Mouse (Mus musculus): ENCODE measurements around the gene Armc3. TPM values are rescaled to one million over a fixed set of nuclear protein-coding genes. Genes with fewer than 3 reads are reported as not detected.

The Armc3 gene
- polyA plus RNA-seq, 1 experiment from 2014 or later = 0.13 TPM

- Histone ChIP-seq H3K9me3 (replicated peaks; ENCODE audit: control insufficient read depth, low read length) (no peaks in the 10 kb centered on the region), H3K4me1 (ENCODE audit: control insufficient read depth, insufficient read depth, low read length) (no peaks in the 10 kb centered on the region), H3K4me3 (ENCODE audit: low read depth, low read length) (no peak overlapping the region), H3K9ac (ENCODE audit: low read depth, low read length) (no peak overlapping the region), H3K27ac (ENCODE audit: low read depth, low read length) (no peak overlapping the region), H3K4me2 (no peak overlapping the region), H3K36me3 (ENCODE audit: control insufficient read depth, insufficient read depth, low read length) (no peaks in the 10 kb centered on the region), H3K27me3 (ENCODE audit: control insufficient read depth, insufficient read depth, low read length) (no peaks in the 10 kb centered on the region)
- no peak for ATAC-seq (replicated peaks; ENCODE audit: insufficient number of reproducible peaks, low FRiP score, low TSS enrichment)
- 77% methylated on average over 1 of the region's 1 CpGs for WGBS (ENCODE audit: insufficient replicate concordance)
Observed at GRCm38 (mm10) chr2:19200112-19200511, 1.0 kb downstream of the Armc3 start.

GRCm38 (mm10) chr2:19201682-19202081, 2.6 kb downstream of the Armc3 start:
- ATAC-seq (replicated peaks; ENCODE audit: insufficient number of reproducible peaks, low FRiP score, low TSS enrichment) = no peak
- Histone ChIP-seq H3K27me3 (ENCODE audit: control insufficient read depth, insufficient read depth, low read length) (no peaks in the 10 kb centered on the region), H3K36me3 (ENCODE audit: control insufficient read depth, insufficient read depth, low read length) (no peaks in the 10 kb centered on the region), H3K27ac (ENCODE audit: low read depth, low read length) (no peak overlapping the region), H3K4me2 (no peak overlapping the region), H3K9ac (ENCODE audit: low read depth, low read length) (no peak overlapping the region), H3K4me3 (ENCODE audit: low read depth, low read length) (no peak overlapping the region), H3K4me1 (ENCODE audit: control insufficient read depth, insufficient read depth, low read length) (no peaks in the 10 kb centered on the region), H3K9me3 (replicated peaks; ENCODE audit: control insufficient read depth, low read length) (no peaks in the 10 kb centered on the region)
- WGBS (ENCODE audit: insufficient replicate concordance) = 79% methylated on average over 2 of the region's 2 CpGs

GRCm38 (mm10) chr2:19234305-19234704, 35.2 kb downstream of the Armc3 start:
- H3K9ac ChIP-seq (ENCODE audit: low read depth, low read length) = no peak overlapping the region
- no peak overlapping the region for H3K27ac ChIP-seq (ENCODE audit: low read depth, low read length)
- H3K4me3 ChIP-seq (ENCODE audit: low read depth, low read length) = no peak overlapping the region
- ATAC-seq (replicated peaks; ENCODE audit: insufficient number of reproducible peaks, low FRiP score, low TSS enrichment) = no peak
- H3K36me3 ChIP-seq (ENCODE audit: control insufficient read depth, insufficient read depth, low read length) = no peaks in the 10 kb centered on the region
- no peaks in the 10 kb centered on the region for H3K27me3 ChIP-seq (ENCODE audit: control insufficient read depth, insufficient read depth, low read length)
- H3K4me2 ChIP-seq = no peak overlapping the region
- H3K9me3 ChIP-seq (replicated peaks; ENCODE audit: control insufficient read depth, low read length) = no peaks in the 10 kb centered on the region
- WGBS (ENCODE audit: insufficient replicate concordance) = 73% methylated on average over 5 of the region's 5 CpGs
- H3K4me1 ChIP-seq (ENCODE audit: control insufficient read depth, insufficient read depth, low read length) = no peaks in the 10 kb centered on the region

- no peak overlapping the region for H3K9ac ChIP-seq (ENCODE audit: low read depth, low read length)
- 81% methylated on average over 2 of the region's 2 CpGs for WGBS (ENCODE audit: insufficient replicate concordance)
- ATAC-seq (replicated peaks; ENCODE audit: insufficient number of reproducible peaks, low FRiP score, low TSS enrichment) = no peak
- no peaks in the 10 kb centered on the region for H3K9me3 ChIP-seq (replicated peaks; ENCODE audit: control insufficient read depth, low read length)
- H3K4me1 ChIP-seq (ENCODE audit: control insufficient read depth, insufficient read depth, low read length) = no peaks in the 10 kb centered on the region
- H3K27me3 ChIP-seq (ENCODE audit: control insufficient read depth, insufficient read depth, low read length) = no peaks in the 10 kb centered on the region
- H3K36me3 ChIP-seq (ENCODE audit: control insufficient read depth, insufficient read depth, low read length) = no peaks in the 10 kb centered on the region
- no peak overlapping the region for H3K27ac ChIP-seq (ENCODE audit: low read depth, low read length)
- no peak overlapping the region for H3K4me2 ChIP-seq
- H3K4me3 ChIP-seq (ENCODE audit: low read depth, low read length) = no peak overlapping the region
Observed at GRCm38 (mm10) chr2:19235193-19235592, 36.1 kb downstream of the Armc3 start.

GRCm38 (mm10) chr2:19235614-19236013, 36.5 kb downstream of the Armc3 start:
- Histone ChIP-seq H3K9me3 (replicated peaks; ENCODE audit: control insufficient read depth, low read length) (no peaks in the 10 kb centered on the region), H3K27ac (ENCODE audit: low read depth, low read length) (no peak overlapping the region), H3K4me1 (ENCODE audit: control insufficient read depth, insufficient read depth, low read length) (no peaks in the 10 kb centered on the region), H3K9ac (ENCODE audit: low read depth, low read length) (no peak overlapping the region), H3K4me3 (ENCODE audit: low read depth, low read length) (no peak overlapping the region), H3K36me3 (ENCODE audit: control insufficient read depth, insufficient read depth, low read length) (no peaks in the 10 kb centered on the region), H3K4me2 (no peak overlapping the region), H3K27me3 (ENCODE audit: control insufficient read depth, insufficient read depth, low read length) (no peaks in the 10 kb centered on the region)
- ATAC-seq (replicated peaks; ENCODE audit: insufficient number of reproducible peaks, low FRiP score, low TSS enrichment) = no peak
- WGBS (ENCODE audit: insufficient replicate concordance) = 77% methylated on average over 4 of the region's 4 CpGs

- WGBS (ENCODE audit: insufficient replicate concordance) = 53% methylated on average over 2 of the region's 2 CpGs
- H3K4me2 ChIP-seq = no peak overlapping the region
Observed at GRCm38 (mm10) chr2:19238771-19239170, 39.7 kb downstream of the Armc3 start.

GRCm38 (mm10) chr2:19249611-19250010, 50.5 kb downstream of the Armc3 start:
- Histone ChIP-seq H3K9me3 (replicated peaks; ENCODE audit: control insufficient read depth, low read length) (no peaks in the 10 kb centered on the region), H3K4me1 (ENCODE audit: control insufficient read depth, insufficient read depth, low read length) (no peaks in the 10 kb centered on the region), H3K27ac (ENCODE audit: low read depth, low read length) (no peak overlapping the region), H3K4me2 (no peak overlapping the region), H3K9ac (ENCODE audit: low read depth, low read length) (no peak overlapping the region), H3K4me3 (ENCODE audit: low read depth, low read length) (no peak overlapping the region), H3K27me3 (ENCODE audit: control insufficient read depth, insufficient read depth, low read length) (no peaks in the 10 kb centered on the region), H3K36me3 (ENCODE audit: control insufficient read depth, insufficient read depth, low read length) (no peaks in the 10 kb centered on the region)
- no peak for ATAC-seq (replicated peaks; ENCODE audit: insufficient number of reproducible peaks, low FRiP score, low TSS enrichment)
- whole genome bisulfite sequencing (ENCODE audit: insufficient replicate concordance) = 83% methylated on average over 11 of the region's 11 CpGs

More at GRCm38 (mm10) chr2:19238771-19239170, 39.7 kb downstream of the Armc3 start:
- H3K27ac ChIP-seq (ENCODE audit: low read depth, low read length) = no peak overlapping the region
- no peak overlapping the region for H3K9ac ChIP-seq (ENCODE audit: low read depth, low read length)
- no peaks in the 10 kb centered on the region for H3K9me3 ChIP-seq (replicated peaks; ENCODE audit: control insufficient read depth, low read length)
- no peaks in the 10 kb centered on the region for H3K4me1 ChIP-seq (ENCODE audit: control insufficient read depth, insufficient read depth, low read length)
- H3K4me3 ChIP-seq (ENCODE audit: low read depth, low read length) = no peak overlapping the region
- H3K27me3 ChIP-seq (ENCODE audit: control insufficient read depth, insufficient read depth, low read length) = no peaks in the 10 kb centered on the region
- no peak for ATAC-seq (replicated peaks; ENCODE audit: insufficient number of reproducible peaks, low FRiP score, low TSS enrichment)
- H3K36me3 ChIP-seq (ENCODE audit: control insufficient read depth, insufficient read depth, low read length) = no peaks in the 10 kb centered on the region

GRCm38 (mm10) chr2:19255037-19255436, 55.9 kb downstream of the Armc3 start:
- Histone ChIP-seq H3K4me3 (ENCODE audit: low read depth, low read length) (no peak overlapping the region), H3K27ac (ENCODE audit: low read depth, low read length) (no peak overlapping the region), H3K27me3 (ENCODE audit: control insufficient read depth, insufficient read depth, low read length) (no peaks in the 10 kb centered on the region), H3K4me2 (no peak overlapping the region), H3K36me3 (ENCODE audit: control insufficient read depth, insufficient read depth, low read length) (no peaks in the 10 kb centered on the region), H3K4me1 (ENCODE audit: control insufficient read depth, insufficient read depth, low read length) (no peaks in the 10 kb centered on the region), H3K9me3 (replicated peaks; ENCODE audit: control insufficient read depth, low read length) (no peaks in the 10 kb centered on the region), H3K9ac (ENCODE audit: low read depth, low read length) (no peak overlapping the region)
- WGBS (ENCODE audit: insufficient replicate concordance) = 70% methylated on average over 3 of the region's 3 CpGs
- no peak for ATAC-seq (replicated peaks; ENCODE audit: insufficient number of reproducible peaks, low FRiP score, low TSS enrichment)

GRCm38 (mm10) chr2:19257255-19257654, 58.2 kb downstream of the Armc3 start:
- Histone ChIP-seq H3K9me3 (replicated peaks; ENCODE audit: control insufficient read depth, low read length) (no peaks in the 10 kb centered on the region), H3K27ac (ENCODE audit: low read depth, low read length) (no peak overlapping the region), H3K4me3 (ENCODE audit: low read depth, low read length) (no peak overlapping the region), H3K4me2 (no peak overlapping the region), H3K36me3 (ENCODE audit: control insufficient read depth, insufficient read depth, low read length) (no peaks in the 10 kb centered on the region), H3K9ac (ENCODE audit: low read depth, low read length) (no peak overlapping the region), H3K27me3 (ENCODE audit: control insufficient read depth, insufficient read depth, low read length) (no peaks in the 10 kb centered on the region), H3K4me1 (ENCODE audit: control insufficient read depth, insufficient read depth, low read length) (no peaks in the 10 kb centered on the region)
- no peak for ATAC-seq (replicated peaks; ENCODE audit: insufficient number of reproducible peaks, low FRiP score, low TSS enrichment)

All from heart, embryonic 11.5 days (tissue).